Mouse (Mus musculus) urinary bladder, adult 18-20 months (tissue): ENCODE results near the gene Hoxd10.
A peak's percentile ranks its signal among the peaks of the same experiment; 100 is the strongest.

Source experiments
- DNase-seq, 2 experiments: peaks; one replicate each; pipeline ENCODE4 v3.0.0; 2022; ENCODE audit warnings: low spot score in 2 of 2, mixed read lengths in 2 of 2

The Hoxd10 gene

GRCm38 (mm10) chr2:74709465-74710419, 18.0 kb downstream of the Hoxd10 start:
- no peak for DNase-seq

GRCm38 (mm10) chr2:74710929-74711543, 19.3 kb downstream of the Hoxd10 start:
- no peak for DNase-seq

DNA sequence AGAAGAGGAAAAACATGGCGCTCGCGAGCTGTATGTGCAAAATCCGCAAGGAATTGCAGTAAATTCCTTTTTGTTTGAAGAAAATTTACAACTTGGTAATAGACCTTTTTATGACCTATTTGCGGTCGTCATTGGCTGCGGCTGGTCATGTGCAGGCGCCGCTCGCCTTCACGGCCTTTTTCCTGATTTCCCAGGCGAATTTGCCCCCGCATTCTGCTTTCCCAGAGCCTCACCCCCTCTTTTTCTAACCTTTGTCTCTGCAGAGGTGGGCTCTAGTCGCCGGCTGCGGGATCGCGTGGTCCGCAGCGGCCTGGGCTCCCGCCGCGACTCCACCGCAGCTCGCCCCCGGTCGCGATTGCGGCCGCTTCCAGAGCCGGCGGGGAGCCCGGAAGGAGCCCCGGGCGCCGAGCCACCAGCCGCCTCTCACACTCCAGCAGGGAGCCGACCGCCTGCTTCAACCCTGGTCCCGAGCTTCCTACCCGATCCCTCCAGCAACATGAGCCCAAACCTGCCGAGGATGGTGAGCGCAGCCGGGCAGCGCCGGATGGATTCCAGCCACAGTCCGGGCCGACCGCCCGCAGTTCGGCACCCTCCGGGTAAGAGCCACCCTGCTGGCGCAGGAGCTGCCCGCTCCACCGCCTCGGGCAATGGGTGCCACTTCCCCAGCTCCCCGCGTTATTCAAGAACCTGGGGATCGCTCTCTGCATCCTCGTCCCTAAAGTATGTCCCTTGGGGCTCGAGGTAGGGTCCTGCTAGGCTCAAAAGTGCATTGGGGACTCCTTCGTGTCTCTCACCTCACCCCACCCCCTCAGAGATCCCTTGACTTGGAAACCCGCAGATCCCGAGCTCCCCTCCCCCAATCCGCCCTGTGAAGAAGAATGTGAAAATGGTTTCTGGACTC, 20.2 kb downstream of the Hoxd10 start, which contains the start of the genes Hoxd3 and Hoxd4:
Hoxd3 (plus strand) TSS at position 207 of the 901 bp plus-strand sequence.
Hoxd4 (plus strand) TSS at position 209 of the 901 bp plus-strand sequence.
- DNase-seq, result peak; percentile 43 to 83

DNA sequence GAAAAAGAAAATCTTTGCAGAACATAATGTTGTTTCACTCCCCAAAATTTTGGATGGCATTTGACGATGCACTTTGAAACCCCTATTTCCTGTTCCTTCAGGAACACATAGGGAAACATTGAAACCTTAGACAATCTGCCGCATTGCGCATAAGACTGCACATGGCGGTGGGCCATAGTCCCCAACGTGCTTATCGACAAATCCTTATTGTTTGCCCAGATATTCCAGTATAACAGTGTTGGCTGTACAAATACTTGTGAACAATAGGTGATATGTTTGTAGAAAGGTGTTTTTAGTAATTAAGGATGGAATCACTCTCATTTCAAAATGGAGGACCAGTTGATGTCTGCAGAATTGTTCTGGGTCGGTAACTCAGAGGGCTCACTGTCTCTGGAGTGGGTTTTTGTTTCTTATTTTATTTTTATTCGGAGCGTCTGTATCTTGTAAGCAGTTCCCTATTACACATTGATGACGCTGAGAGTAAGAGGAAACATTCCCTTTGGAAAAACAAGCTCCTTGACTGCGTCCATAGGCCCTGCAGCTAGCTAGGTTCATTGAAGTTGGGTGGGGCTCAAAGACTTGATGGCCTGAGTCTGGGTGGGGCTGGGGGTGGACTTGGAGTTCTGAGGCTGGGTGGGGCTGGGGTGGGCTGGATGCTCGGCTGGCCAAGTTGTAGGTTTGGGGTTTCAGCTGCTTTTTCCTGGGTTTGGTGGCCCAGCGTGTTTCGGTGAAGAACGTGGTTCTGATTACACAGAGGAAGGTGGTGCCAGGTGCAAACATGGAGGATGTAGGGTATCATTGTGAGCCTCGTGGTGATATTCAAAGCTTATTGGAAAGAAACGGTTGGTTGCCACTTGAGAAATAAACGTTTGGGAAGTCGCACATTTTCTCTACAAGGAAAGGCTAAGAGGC, 21.8 kb downstream of the Hoxd10 start:
- no peak for DNase-seq

DNA sequence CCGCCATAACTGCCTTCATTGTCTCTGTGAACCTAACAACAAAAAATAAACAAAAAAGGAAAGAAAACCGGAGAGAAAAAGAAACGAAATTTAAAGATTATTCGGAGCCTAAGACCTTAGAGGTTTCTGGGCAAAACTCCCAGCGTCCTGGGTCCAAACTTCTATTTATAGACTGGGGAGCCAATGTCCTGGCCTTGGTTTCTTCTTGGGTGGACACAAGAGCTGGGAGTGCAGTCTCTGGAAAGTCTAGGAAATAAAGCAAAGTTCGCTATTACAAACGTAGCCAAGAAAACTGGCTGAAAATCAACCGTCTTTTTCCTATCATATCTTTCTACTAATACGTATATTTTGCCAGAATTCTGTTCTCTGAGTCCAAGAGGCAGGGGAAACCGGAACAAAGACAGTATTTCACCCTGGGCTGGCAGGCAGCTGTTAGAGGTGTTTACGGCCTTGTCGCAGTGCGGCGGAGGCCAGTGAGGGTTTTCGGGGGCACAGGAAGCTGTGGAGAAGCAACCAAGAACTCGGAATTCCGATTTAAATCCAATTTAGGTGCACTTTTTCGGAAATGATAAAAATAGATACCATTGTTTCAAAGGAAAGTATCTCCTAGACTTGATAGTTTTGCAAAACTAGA, 22.5 kb downstream of the Hoxd10 start:
- no peak for DNase-seq

DNA sequence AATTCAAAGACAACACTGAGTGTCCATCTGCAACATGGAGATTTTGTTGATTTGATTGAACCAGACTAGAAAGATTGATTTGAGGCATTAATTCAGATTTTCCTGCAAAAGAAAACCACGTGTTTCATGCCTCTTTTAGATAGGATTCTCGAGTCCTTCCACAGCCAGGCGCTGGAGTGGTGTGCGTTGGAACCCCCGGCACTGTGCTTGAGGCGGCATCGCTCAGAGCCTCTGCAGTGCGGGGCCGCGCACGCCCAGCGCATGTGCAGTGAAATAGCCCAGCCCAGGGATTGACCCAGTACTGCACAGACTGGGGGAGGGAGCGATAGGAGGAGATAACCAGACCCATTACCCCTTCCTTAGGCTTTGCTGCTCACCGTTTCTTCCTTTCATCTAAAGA, 23.2 kb downstream of the Hoxd10 start:
- DNase-seq, result no peak

GRCm38 (mm10) chr2:74715504-74716241, 23.9 kb downstream of the Hoxd10 start:
- DNase-seq, result peak; percentile 84 to 91

GRCm38 (mm10) chr2:74720384-74720783, 28.7 kb downstream of the Hoxd10 start:
- no peak for DNase-seq

- no peak for DNase-seq
Measured at GRCm38 (mm10) chr2:74720955-74721491, 29.3 kb downstream of the Hoxd10 start.

DNA sequence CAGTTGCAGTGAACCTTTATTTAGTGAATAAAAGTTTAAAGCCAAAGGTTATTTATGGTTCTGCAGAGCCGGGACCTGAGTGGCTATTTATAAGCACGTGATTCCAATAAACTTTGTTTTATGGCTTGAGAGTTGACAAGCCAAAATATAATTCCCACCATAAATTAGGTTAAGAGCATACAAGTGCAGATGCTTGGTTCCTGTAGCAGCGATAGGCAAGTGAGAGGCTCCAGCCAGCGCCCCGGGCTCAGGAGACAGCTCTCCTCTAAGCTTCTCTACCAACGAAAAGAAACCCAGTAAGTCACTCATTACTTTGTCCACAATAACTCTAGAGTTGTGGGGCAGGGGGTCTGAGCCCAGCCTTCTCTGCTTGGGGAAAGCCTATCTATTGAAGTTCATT, 30.2 kb downstream of the Hoxd10 start:
- no peak for DNase-seq

- no peak for DNase-seq
Measured at GRCm38 (mm10) chr2:74722949-74723348, 31.2 kb downstream of the Hoxd10 start.

DNA sequence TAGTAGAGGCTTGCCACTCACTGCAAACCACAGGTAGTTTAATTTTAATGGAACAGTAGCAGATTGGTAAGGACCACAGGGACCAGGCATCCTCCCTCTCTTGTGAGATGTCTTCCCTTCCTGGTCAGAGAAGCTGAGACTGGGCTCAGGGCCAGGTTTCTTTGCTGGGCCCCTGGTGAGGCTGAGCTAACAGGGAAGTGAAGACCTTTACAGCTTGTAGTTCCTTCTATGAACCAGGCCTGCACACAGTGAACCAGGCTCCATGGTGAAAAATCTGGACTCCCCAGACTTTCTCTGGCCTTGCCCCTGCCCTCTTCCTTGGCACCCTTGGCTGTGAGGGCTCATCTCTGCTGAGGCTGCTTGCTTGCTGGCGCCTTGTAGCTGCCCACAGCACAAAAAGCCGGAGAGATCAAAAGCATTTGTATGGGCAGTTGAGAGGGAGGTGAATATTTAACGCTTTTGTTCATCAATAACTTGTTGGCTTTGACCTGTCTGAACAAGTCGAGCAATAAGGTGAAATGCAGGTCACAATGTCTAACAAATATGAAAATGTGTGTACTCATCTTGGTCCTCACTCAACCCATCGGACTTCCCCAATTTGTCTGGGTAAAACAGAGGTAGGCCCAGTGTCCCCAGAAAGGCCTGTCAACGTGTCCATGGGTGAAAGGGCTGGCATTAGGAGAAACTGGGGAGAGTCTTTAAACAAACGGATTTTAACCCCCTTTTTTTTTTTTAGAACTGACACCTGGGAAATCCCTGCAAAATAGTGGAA, 32.7 kb downstream of the Hoxd10 start:
- no peak for DNase-seq

DNA sequence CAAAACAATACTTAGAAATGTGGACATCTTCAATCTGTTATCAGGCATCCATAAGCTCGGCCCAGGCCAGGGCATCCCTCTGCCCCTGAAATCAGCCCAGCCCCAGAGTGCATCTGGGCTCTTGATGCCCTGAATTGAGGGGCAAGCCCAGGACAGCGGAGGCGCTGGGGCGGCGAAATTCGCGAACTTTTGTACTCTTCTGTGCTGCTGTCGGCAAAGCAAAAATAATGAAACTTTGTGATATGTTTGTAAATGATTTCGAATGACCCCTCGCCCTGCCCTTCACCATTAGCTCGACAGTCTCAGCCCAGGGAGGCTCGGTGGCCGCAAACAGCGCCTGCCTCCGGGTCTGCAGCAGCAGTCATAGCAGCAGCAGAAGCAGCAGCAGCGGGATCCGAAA, 33.4 kb downstream of the Hoxd10 start:
- DNase-seq, result no peak

- DNase-seq, result no peak
Measured at GRCm38 (mm10) chr2:74726551-74726950, 34.8 kb downstream of the Hoxd10 start, which contains the start of gene Gm28230. Gene Gm28230, plus strand, starts transcription at chr2:74726728.

DNA sequence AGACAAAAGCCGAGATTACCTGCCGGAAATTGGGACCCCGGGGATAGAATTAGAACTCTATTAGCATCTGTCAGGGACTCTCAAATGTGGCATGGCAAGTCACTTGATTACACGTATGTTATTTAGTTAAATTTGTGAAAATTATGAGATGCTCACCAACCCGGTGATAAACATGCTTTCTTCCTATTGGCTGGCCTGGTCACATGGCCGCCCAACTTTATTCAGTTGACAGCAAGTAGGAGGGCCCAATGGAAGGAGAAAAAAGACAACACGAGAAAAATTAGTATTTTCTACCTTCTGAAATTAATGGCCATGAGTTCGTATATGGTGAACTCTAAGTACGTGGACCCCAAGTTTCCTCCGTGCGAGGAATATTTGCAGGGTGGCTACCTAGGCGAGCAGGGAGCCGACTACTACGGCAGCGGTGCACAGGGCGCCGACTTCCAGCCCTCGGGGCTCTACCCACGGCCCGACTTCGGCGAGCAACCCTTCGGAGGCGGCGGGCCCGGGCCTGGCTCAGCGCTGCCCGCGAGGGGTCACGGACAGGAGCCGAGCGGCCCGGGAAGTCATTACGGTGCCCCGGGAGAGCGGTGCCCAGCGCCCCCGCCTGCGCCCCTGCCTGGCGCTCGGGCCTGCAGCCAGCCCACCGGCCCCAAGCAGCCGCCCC, 35.4 kb downstream of the Hoxd10 start:
- no peak for DNase-seq

- DNase-seq, result no peak
Measured at GRCm38 (mm10) chr2:74727640-74728302, 36.0 kb downstream of the Hoxd10 start.

DNA sequence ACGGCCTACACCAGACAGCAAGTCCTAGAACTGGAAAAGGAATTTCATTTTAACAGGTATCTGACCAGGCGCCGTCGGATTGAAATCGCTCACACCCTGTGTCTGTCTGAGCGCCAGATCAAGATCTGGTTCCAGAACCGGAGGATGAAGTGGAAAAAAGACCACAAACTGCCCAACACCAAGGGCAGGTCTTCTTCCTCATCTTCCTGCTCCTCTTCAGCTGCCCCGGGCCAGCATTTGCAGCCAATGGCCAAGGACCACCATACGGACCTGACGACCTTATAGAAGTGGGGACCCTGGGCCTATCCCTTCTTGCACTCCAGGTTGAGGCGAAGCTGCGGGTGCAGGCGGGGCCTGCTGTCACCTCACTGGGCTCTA, 36.6 kb downstream of the Hoxd10 start:
- no peak for DNase-seq
